Mouse (Mus musculus): Measurements from ENCODE around the gene Nckap5.
"Not testable (repeated sequence)": the region's sequence is repeated elsewhere in the genome, so short reads cannot be mapped to it uniquely, and the experiment has no call there.

Nckap5 gene

GRCm38 (mm10) chr1:126830031-126830927 is at the start of gene Nckap5:
Gene Nckap5 (minus strand): TSS chr1:126830799.
- DNase-seq, result peak; percentile 80 to 86

- DNase-seq, result no peak
Measured at GRCm38 (mm10) chr1:126877495-126877894, 46.9 kb upstream of the Nckap5 start.

- DNase-seq, result no peak
Measured at GRCm38 (mm10) chr1:126868372-126868771, 37.8 kb upstream of the Nckap5 start.

GRCm38 (mm10) chr1:126867912-126868311 is 37.3 kb upstream of the Nckap5 start:
- no peak for DNase-seq

- DNase-seq, result peak; percentile 66 to 76
Measured at GRCm38 (mm10) chr1:126865591-126866086, 35.0 kb upstream of the Nckap5 start.

- DNase-seq, result no peak
Measured at GRCm38 (mm10) chr1:126861816-126862215, 31.2 kb upstream of the Nckap5 start.

- DNase-seq, result no peak
Measured at GRCm38 (mm10) chr1:126860537-126860936, 29.9 kb upstream of the Nckap5 start.

- DNase-seq, result no peak
Measured at GRCm38 (mm10) chr1:126849481-126849880, 18.9 kb upstream of the Nckap5 start.

- DNase-seq, result peak in 1 of 2 experiments; percentile 11
Measured at GRCm38 (mm10) chr1:126846317-126846716, 15.7 kb upstream of the Nckap5 start.

- DNase-seq, result no peak
Measured at GRCm38 (mm10) chr1:126832885-126833284, 2.3 kb upstream of the Nckap5 start.

GRCm38 (mm10) chr1:126829031-126829430 is 1.6 kb downstream of the Nckap5 start:
- no peak for DNase-seq

- peak in 1 of 2 experiments; percentile 24 for DNase-seq
Measured at GRCm38 (mm10) chr1:126824841-126825240, 5.8 kb downstream of the Nckap5 start.

GRCm38 (mm10) chr1:126822246-126822645 is 8.4 kb downstream of the Nckap5 start:
- no peak for DNase-seq

- DNase-seq, result peak in 1 of 2 experiments; percentile 8
Measured at GRCm38 (mm10) chr1:126817381-126818034, 13.1 kb downstream of the Nckap5 start.

- DNase-seq, result no peak
Measured at GRCm38 (mm10) chr1:126806994-126807611, 23.5 kb downstream of the Nckap5 start.

- DNase-seq, result no peak
Measured at GRCm38 (mm10) chr1:126806548-126806947, 24.1 kb downstream of the Nckap5 start.

GRCm38 (mm10) chr1:126802405-126802804 is 28.2 kb downstream of the Nckap5 start:
- DNase-seq, result no peak

- DNase-seq, result no peak
Measured at GRCm38 (mm10) chr1:126801706-126802105, 28.9 kb downstream of the Nckap5 start.

- no peak for DNase-seq
Measured at GRCm38 (mm10) chr1:126799379-126799798, 31.2 kb downstream of the Nckap5 start.

GRCm38 (mm10) chr1:126780354-126780941 is 50.2 kb downstream of the Nckap5 start:
- not testable (repeated sequence) for DNase-seq

GRCm38 (mm10) chr1:126773947-126774346 is 56.7 kb downstream of the Nckap5 start:
- DNase-seq, result not testable (repeated sequence)

- no peak for DNase-seq
Measured at GRCm38 (mm10) chr1:126766971-126767370, 63.6 kb downstream of the Nckap5 start.
